Mouse (Mus musculus) monocyte, adult 5-6 weeks (primary cell): ENCODE results near the gene Kdm4b. TPM values are rescaled to one million over a fixed set of nuclear protein-coding genes. Genes with fewer than 3 reads are reported as not detected.

ENCODE experiments used
- total RNA-seq: library from RNA; stranded (forward); fragments of 200-1000, 200-491, 200-594 nt; gene quantifications from 3 replicates; pipeline ENCODE4 v1.2.3, GENCODE M21; 2017

Kdm4b gene
- total RNA-seq, 1 experiment from 2014 or later: 8.0 TPM

Other genes with a start within 250 kb of the Kdm4b start
- gene Hdgfl2, start 246.4 kb upstream of the Kdm4b start, total RNA-seq: 61.2 to 151 TPM (median 112 TPM) in 3 replicates
- not detected in 3 replicates for gene Plin4, start 216.3 kb upstream of the Kdm4b start, total RNA-seq
- not detected in 3 replicates for gene Plin5, start 208.5 kb upstream of the Kdm4b start, total RNA-seq
- not detected in 3 replicates for gene Lrg1, start 204.1 kb upstream of the Kdm4b start, total RNA-seq
- gene Sema6b, start 185.7 kb upstream of the Kdm4b start, total RNA-seq: 0.53 to 1.2 TPM (median 0.87 TPM) in 3 replicates
- 0.39 to 0.43 TPM in 2 of 3 replicates, not detected in the other for gene Tnfaip8l1, start 163.6 kb upstream of the Kdm4b start, total RNA-seq
- gene Mydgf, start 142.1 kb upstream of the Kdm4b start, total RNA-seq: 25.0 to 31.5 TPM (median 30.6 TPM) in 3 replicates
- gene Dpp9, start 107.2 kb upstream of the Kdm4b start, total RNA-seq: 8.4 to 20.3 TPM (median 11.7 TPM) in 3 replicates
- 13.2 to 22.7 TPM (median 13.6 TPM) in 3 replicates for gene Fem1a, start 69.3 kb upstream of the Kdm4b start, total RNA-seq
- 2.6 to 11.4 TPM (median 3.9 TPM) in 3 replicates for gene Ticam1, start 49.3 kb upstream of the Kdm4b start, total RNA-seq
- gene Plin3, start 33.2 kb upstream of the Kdm4b start, total RNA-seq: 10.2 to 15.5 TPM (median 13.4 TPM) in 3 replicates
- gene Arrdc5, start 25.8 kb upstream of the Kdm4b start, total RNA-seq: not detected in 3 replicates
- gene Uhrf1, start 22.7 kb upstream of the Kdm4b start, total RNA-seq: 1.2 to 5.9 TPM (median 3.2 TPM) in 3 replicates
- gene Ptprs, start 150.4 kb downstream of the Kdm4b start, total RNA-seq: 15.5 to 40.8 TPM (median 16.3 TPM) in 3 replicates
- not detected in 3 replicates for gene Znrf4, start 186.4 kb downstream of the Kdm4b start, total RNA-seq
- 1.2 to 2.0 TPM (median 1.4 TPM) in 3 replicates for gene Gm20219, start 228.3 kb downstream of the Kdm4b start, total RNA-seq